Mouse (Mus musculus) heart, postnatal 0 days (tissue): ENCODE measurements around the gene Psmb1. TPM values are rescaled to one million over a fixed set of nuclear protein-coding genes. Genes with fewer than 3 reads are reported as not detected.

Experiments
- ATAC-seq: fragments of 200-750 bp; cut with Nextera tagmentation; 2 replicates; pipeline ENCODE4 v1.8.0; 2017; ENCODE audit warnings: low read depth, moderate number of reproducible peaks, moderate library complexity; ENCODE audit not compliant: insufficient read depth
- DNase-seq: peaks from one replicate; pipeline ENCODE4 v3.0.0-alpha.2; 2016; ENCODE audit warnings: low spot score
- H3K27ac ChIP-seq: fragments of 300-500 bp; sonication (generic); 2 replicates; pipeline ENCODE4 v1.5.1; 2014; ENCODE audit warnings: low read depth, mild to moderate bottlenecking
- H3K27me3 ChIP-seq: fragments of 300-500 bp; sonication (generic); 2 replicates; pipeline ENCODE4 v1.6.1; 2014; ENCODE audit warnings: low read length, mixed read lengths; ENCODE audit not compliant: control insufficient read depth, insufficient read depth
- H3K36me3 ChIP-seq: fragments of 300-500 bp; sonication (generic); replicated peaks from 2 replicates; pipeline ENCODE4 v1.6.1; 2014; ENCODE audit warnings: low read length, mixed read lengths; ENCODE audit not compliant: control insufficient read depth, insufficient read depth
- H3K4me1 ChIP-seq: fragments of 300-500 bp; sonication (generic); 2 replicates; pipeline ENCODE4 v1.6.1; 2014; ENCODE audit warnings: antibody characterized with exemption; ENCODE audit not compliant: control insufficient read depth, insufficient read depth
- H3K4me2 ChIP-seq: fragments of 300-500 bp; sonication (generic); 2 replicates; pipeline ENCODE4 v1.6.1; 2014; ENCODE audit warnings: low read depth, mild to moderate bottlenecking, low read length, moderate library complexity
- H3K4me3 ChIP-seq: fragments of 300-500 bp; sonication (generic); 2 replicates; pipeline ENCODE4 v1.5.1; 2014; ENCODE audit warnings: low read depth, low read length
- H3K9ac ChIP-seq: fragments of 300-500 bp; sonication (generic); replicated peaks from 2 replicates; pipeline ENCODE4 v1.6.1; 2014; ENCODE audit warnings: low read depth, low read length, mixed read lengths
- H3K9me3 ChIP-seq: fragments of 300-500 bp; sonication (generic); replicated peaks from 2 replicates; pipeline ENCODE4 v1.6.1; 2016; ENCODE audit warnings: low read length; ENCODE audit not compliant: control insufficient read depth
- CTCF ChIP-seq: IDR thresholded peaks from 2 replicates; pipeline ENCODE4 v1.5.1; 2016; ENCODE audit warnings: antibody characterized with exemption, control low read depth, low read depth
- EP300 ChIP-seq: IDR thresholded peaks from 2 replicates; pipeline ENCODE4 v1.6.1; 2016; ENCODE audit warnings: antibody characterized with exemption, low read depth
- WGBS: fragments of 180-500 bp; shearing (Covaris S2); extraction: QIAGEN DNeasy Blood & Tissue Kit; methylation state at CpG from one replicate; pipeline ENCODE4 v1.1.7; 2014; 5-methylcytosine and 5-hydroxymethylcytosine counted together
- polyA plus RNA-seq: library from polyadenylated mRNA; unstranded; fragments of >200 nt; fragmentation: Nextera tagmentation; extraction: Ambion mirVana; gene quantifications from 2 replicates; pipeline ENCODE4 v1.2.1, GENCODE M21; 2015
- total RNA-seq: library from RNA; depleted of rRNA; stranded (reverse); fragments of >200 nt; gene quantifications from 2 replicates; pipeline ENCODE4 v1.2.3, GENCODE M21; 2014; ENCODE audit warnings: low replicate concordance; rRNA removed

Gene Psmb1
- total and polyA plus RNA-seq, 2 experiments from 2014 or later: 91.4 to 228 TPM

DNA sequence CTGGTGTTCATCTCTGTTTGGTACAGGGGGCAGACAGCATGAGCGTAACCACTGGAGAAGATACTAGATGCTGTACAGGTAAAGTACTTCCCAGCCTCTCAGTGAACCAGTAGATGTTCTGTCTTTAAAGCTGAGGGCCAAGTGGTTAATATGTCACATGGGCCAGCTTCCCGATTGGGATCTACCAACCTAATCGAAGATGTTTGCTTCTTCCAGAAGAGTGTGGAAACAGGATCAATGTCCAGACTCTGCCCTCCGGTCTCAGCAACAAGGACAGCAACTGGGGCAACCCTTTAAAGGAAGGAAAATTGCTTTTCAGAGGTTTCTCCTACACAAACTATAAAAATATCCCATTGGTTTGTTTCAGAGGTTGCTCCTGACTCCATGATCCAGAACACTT is 68.0 kb downstream of the Psmb1 start:
- Histone ChIP-seq H3K27ac (no peak overlapping the region), H3K4me2 (no peak overlapping the region), H3K4me1 (no peaks in the 10 kb centered on the region), H3K4me3 (no peak overlapping the region), H3K36me3 (peaks cover 42% of the 10 kb centered on the region), H3K27me3 (no peaks in the 10 kb centered on the region), H3K9me3 (no peaks in the 10 kb centered on the region), H3K9ac (no peak overlapping the region)
- TF ChIP-seq EP300: no peak
- no peak for TF ChIP-seq CTCF
- 90% methylated on average over 4 of the region's 4 CpGs for WGBS
- DNase-seq (no peak), ATAC-seq (no peak)

DNA sequence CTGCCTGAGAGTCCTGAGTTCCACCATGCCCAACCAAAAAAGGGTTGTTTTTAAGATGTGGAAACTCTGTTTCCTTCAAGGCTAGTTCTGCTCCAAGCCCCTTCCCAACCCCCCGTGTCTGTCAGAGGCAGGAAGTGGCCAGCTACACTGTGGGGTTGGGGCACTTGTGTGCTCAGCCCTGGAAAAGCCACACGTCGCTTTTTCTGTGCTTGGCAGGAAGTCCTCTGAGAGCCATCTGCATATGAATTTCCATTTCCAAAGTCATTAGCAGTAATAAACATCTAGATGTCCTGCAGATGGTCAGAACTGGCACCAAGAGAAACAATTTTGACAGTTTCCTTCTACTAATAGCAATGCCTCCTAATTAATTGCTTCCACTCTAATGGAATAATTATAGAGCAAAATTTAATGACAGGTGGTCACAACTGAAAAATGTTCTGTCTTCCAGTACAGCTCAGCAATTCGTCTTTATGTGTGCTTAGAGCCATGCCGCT is 68.5 kb downstream of the Psmb1 start:
- H3K27ac ChIP-seq: no peak overlapping the region
- H3K9me3 ChIP-seq: no peaks in the 10 kb centered on the region
- H3K4me3 ChIP-seq: no peak overlapping the region
- no peak overlapping the region for H3K9ac ChIP-seq
- WGBS: 60% methylated on average over 5 of the region's 5 CpGs
- H3K36me3 ChIP-seq: peaks cover 44% of the 10 kb centered on the region
- TF ChIP-seq CTCF (no peak), EP300 (no peak)
- no peak for DNase-seq
- no peaks in the 10 kb centered on the region for H3K27me3 ChIP-seq
- no peaks in the 10 kb centered on the region for H3K4me1 ChIP-seq
- H3K4me2 ChIP-seq: no peak overlapping the region
- ATAC-seq: no peak

DNA sequence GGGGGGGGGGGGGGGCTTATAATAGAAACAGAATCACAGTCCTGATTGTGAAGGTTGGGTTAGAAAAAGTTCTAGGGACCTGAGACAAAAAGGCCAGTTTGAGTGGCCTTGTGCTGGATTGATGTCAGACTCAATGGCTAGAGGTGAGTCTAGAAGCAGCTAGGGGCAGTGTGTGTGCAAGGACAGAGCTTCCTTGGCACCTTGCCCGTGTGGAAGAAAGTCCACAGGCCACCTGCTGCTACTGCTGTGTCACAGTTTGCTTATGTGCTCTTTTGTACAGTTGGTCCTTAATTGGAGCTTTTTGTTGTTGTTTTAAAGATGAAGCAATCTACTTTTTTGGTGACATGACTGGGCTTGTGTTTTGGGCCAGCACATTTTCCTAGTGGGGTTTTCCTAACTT is 69.6 kb downstream of the Psmb1 start:
- Histone ChIP-seq H3K4me2 (no peak overlapping the region), H3K4me1 (no peaks in the 10 kb centered on the region), H3K27ac (no peak overlapping the region), H3K4me3 (no peak overlapping the region), H3K9ac (no peak overlapping the region), H3K27me3 (no peaks in the 10 kb centered on the region), H3K36me3 (peaks cover 50% of the 10 kb centered on the region), H3K9me3 (no peaks in the 10 kb centered on the region)
- TF ChIP-seq CTCF: no peak
- no peak for TF ChIP-seq EP300
- WGBS: 0% methylated on average over 1 of the region's 1 CpGs
- ATAC-seq (peak; percentile 53; the same call in 1 of the 2 replicates), DNase-seq (peak; percentile 26)

DNA sequence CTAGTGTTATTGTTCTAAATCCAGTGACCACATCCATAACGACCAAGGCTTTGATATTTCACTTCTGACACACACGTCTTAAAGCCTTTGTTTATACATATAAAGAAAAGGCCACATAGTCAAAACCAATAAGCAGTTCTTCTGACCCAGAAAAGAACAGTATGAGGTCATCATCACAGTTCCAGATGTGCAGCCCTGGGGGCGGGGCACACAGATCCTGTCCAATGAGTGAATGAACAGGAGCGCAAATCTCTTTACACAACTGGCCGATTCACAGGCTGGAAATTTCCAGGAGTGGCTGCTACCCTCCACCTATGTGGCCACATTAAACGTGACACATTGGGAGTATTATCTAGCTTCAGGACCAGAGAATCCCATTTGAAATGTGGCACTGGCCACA is 70.1 kb downstream of the Psmb1 start:
- TF ChIP-seq EP300: no peak
- no peak for TF ChIP-seq CTCF
- no peaks in the 10 kb centered on the region for H3K27me3 ChIP-seq
- H3K4me2 ChIP-seq: no peak overlapping the region
- no peak overlapping the region for H3K9ac ChIP-seq
- no peaks in the 10 kb centered on the region for H3K4me1 ChIP-seq
- H3K27ac ChIP-seq: no peak overlapping the region
- H3K9me3 ChIP-seq: no peaks in the 10 kb centered on the region
- WGBS: 80% methylated on average over 6 of the region's 6 CpGs
- ATAC-seq: no peak
- DNase-seq: no peak
- H3K4me3 ChIP-seq: no peak overlapping the region
- peaks cover 54% of the 10 kb centered on the region for H3K36me3 ChIP-seq

DNA sequence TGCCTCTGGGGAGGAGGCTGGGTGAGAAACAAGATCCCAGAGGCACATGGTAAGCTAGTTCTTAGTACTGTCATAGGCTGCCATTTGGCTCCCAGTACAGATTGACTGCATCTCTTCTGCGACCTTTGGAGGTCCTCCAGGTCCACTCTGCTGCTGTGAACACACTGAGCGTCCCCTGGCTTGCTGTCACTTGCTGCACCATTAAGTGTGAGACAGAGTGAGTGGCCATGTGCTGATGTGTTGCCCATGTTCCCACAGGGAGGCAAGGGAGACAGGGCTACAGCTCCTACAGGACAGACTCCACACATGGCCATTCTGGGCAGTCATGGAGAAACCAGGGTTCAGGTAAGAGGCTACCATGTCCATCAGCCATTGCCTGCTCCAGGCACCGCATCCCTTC is 73.6 kb downstream of the Psmb1 start:
- Histone ChIP-seq H3K36me3 (peaks cover 64% of the 10 kb centered on the region), H3K9me3 (no peaks in the 10 kb centered on the region), H3K4me3 (no peak overlapping the region), H3K4me2 (no peak overlapping the region), H3K4me1 (no peaks in the 10 kb centered on the region), H3K27me3 (no peaks in the 10 kb centered on the region), H3K27ac (no peak overlapping the region), H3K9ac (no peak overlapping the region)
- TF ChIP-seq EP300: no peak
- TF ChIP-seq CTCF: no peak
- DNase-seq (no peak), ATAC-seq (no peak)
- 74% methylated on average over 3 of the region's 3 CpGs for WGBS

Other genes starting within 250 kb of the Psmb1 start
- gene Dll1, start 122.9 kb downstream of the Psmb1 start, total RNA-seq: 3.7 and 18.9 TPM in 2 replicates
- 3.0 and 3.5 TPM in 2 replicates for gene Dll1, start 122.9 kb downstream of the Psmb1 start, polyA plus RNA-seq
- 10.5 and 15.5 TPM in 2 replicates for gene Fam120b, start 103.5 kb downstream of the Psmb1 start, total RNA-seq
- gene Fam120b, start 103.5 kb downstream of the Psmb1 start, polyA plus RNA-seq: 10.9 and 12.2 TPM in 2 replicates
- gene Tbp, start 137 bp upstream of the Psmb1 start, total RNA-seq: 22.5 and 26.7 TPM in 2 replicates
- gene Tbp, start 137 bp upstream of the Psmb1 start, polyA plus RNA-seq: 14.7 and 16.5 TPM in 2 replicates
- gene Pdcd2, start 27.6 kb upstream of the Psmb1 start, total RNA-seq: 42.7 and 72.9 TPM in 2 replicates
- gene Pdcd2, start 27.6 kb upstream of the Psmb1 start, polyA plus RNA-seq: 28.5 and 29.6 TPM in 2 replicates
- gene Prdm9, start 64.6 kb upstream of the Psmb1 start, total RNA-seq: 1.0 and 2.3 TPM in 2 replicates
- gene Prdm9, start 64.6 kb upstream of the Psmb1 start, polyA plus RNA-seq: 1.7 and 1.9 TPM in 2 replicates
- gene Chd1, start 205.2 kb upstream of the Psmb1 start, total RNA-seq: 8.7 and 15.3 TPM in 2 replicates
- 8.8 and 9.7 TPM in 2 replicates for gene Chd1, start 205.2 kb upstream of the Psmb1 start, polyA plus RNA-seq